Mouse (Mus musculus): Measurements from ENCODE around the gene Epha3. TPM values are rescaled to one million over a fixed set of nuclear protein-coding genes. Genes with fewer than 3 reads are reported as not detected.

Epha3 gene
- polyA plus RNA-seq, 1 experiment, result 0.32 TPM

DNA sequence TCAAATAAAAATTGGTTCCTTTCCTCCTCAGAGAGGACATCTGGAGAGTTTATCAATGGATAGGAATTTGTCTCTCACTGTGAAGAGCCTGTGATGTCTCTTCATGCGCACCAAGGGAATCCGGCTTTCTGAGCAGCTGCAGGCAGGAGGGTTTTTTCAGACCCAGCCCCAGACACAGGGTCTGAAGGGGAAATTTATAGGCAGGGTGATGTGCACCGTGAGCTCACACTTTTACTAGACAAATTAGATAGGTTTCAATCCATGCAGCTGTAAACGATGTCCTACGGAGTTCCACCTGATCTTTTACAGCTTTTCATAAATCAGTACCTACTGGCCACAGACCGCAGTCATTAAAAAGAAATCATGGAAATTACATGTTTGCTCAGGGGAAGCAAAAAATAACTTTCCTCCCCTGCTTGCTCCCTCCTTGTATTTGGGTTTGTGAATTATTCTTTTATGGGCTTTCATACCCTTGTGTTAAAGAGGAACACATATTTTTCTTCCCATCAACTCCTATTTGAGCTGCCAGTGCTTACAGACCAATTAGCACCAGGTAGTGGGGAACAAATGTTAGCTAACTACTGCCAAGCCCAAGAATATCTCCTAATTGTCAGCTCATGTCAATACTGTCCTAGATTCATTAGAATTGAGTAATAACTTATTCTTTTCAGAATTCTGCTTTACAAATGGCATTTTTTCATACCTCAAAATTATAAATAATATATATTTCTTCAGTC is 307.4 kb downstream of the Epha3 start:
- H3K4me3 ChIP-seq (ENCODE audit: insufficient read depth, low read depth, low read length), result no peak overlapping the region

DNA sequence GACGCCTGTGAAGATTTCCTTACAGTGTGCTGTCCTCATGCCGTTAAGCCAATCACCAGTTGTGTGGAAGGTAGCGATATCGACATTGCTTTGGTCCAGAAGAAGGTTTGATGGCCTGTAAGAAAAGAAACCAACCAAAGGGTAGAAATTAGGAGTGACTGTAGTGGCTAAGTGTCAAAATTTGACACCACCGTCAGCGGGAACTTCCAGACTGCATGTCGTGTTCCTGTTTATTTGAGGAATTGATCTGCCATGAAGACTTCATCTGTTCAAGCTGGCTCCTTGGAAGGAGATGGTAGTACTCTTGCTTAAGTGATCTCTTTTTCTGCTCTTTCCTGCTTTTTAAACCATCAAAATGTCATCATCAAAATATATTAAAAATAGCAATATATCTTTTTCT is 311.4 kb downstream of the Epha3 start:
- H3K4me1 ChIP-seq (ENCODE audit: control insufficient read depth, insufficient read depth, insufficient read length, low read length), result no peaks in the 10 kb centered on the region
- no peak overlapping the region for H3K27ac ChIP-seq (replicated peaks; ENCODE audit: low read depth, low read length)
- no peak overlapping the region for H3K4me3 ChIP-seq (ENCODE audit: insufficient read depth, low read depth, low read length)

More for the DNA sequence above, 307.4 kb downstream of the Epha3 start:
- no peak overlapping the region for H3K27ac ChIP-seq (replicated peaks; ENCODE audit: low read depth, low read length)
- no peaks in the 10 kb centered on the region for H3K4me1 ChIP-seq (ENCODE audit: control insufficient read depth, insufficient read depth, insufficient read length, low read length)

DNA sequence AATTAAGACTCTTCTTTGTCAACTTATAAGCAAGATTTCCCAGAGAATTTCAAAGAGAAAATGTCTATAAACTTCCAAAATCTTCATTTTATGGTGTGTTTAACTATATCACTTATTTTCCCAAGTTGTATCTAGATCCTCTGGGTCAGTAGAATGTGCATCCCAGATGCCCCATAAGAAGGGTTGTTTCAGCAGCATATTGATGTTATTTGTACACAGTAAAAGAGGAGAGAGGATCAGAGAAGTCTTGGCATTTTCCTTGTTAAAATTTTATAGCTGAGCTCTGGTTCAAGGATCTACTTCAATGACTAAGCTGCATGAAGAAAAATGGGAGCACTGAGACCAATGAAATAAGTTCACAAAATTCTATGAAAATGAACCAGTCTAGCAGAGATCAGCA is 324.5 kb downstream of the Epha3 start:
- Histone ChIP-seq H3K4me3 (ENCODE audit: insufficient read depth, low read depth, low read length) (no peak overlapping the region), H3K27ac (replicated peaks; ENCODE audit: low read depth, low read length) (no peak overlapping the region), H3K4me1 (ENCODE audit: control insufficient read depth, insufficient read depth, insufficient read length, low read length) (no peaks in the 10 kb centered on the region)

DNA sequence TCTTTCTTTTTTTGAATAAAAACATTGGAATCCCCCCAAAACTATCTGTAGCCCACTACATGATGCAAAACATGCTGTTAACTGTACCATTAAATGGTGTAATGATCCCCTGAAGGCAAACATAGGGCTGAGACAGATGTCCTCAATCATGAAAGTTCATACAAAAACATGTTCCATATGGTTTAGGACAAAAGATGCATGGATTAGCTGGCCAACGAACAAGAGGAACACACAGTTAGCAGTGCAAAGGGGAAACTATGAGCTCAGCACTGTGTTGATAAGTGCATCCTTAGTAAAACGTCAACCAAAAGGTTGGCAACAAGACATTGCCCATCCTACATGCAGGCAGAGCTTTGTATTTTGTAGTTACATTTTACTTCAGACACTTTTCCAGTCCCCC is 335.2 kb downstream of the Epha3 start:
- no peak overlapping the region for H3K4me3 ChIP-seq (ENCODE audit: insufficient read depth, low read depth, low read length)
- H3K4me1 ChIP-seq (ENCODE audit: control insufficient read depth, insufficient read depth, insufficient read length, low read length), result no peaks in the 10 kb centered on the region
- no peak overlapping the region for H3K27ac ChIP-seq (replicated peaks; ENCODE audit: low read depth, low read length)

DNA sequence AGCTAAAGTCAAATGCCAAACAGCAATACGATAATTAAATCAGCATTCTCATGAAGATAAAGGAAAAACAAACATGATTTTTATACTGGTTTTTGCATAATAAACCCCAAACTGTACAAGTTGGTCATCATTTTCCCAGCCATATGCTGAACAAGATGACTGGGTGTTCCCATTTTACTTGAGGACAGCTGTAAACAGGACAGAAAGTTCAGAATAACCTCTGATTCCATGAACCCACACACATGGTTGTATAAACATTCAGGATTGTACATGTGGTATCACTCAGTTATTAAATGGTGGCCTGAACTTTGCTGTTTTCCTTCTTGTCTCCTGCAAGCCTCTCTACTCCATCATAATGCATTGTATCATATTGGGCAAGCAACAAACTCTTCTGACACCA is 346.3 kb downstream of the Epha3 start:
- no peak overlapping the region for H3K27ac ChIP-seq (replicated peaks; ENCODE audit: low read depth, low read length)
- H3K4me3 ChIP-seq (ENCODE audit: insufficient read depth, low read depth, low read length), result no peak overlapping the region
- H3K4me1 ChIP-seq (ENCODE audit: control insufficient read depth, insufficient read depth, insufficient read length, low read length), result no peaks in the 10 kb centered on the region

DNA sequence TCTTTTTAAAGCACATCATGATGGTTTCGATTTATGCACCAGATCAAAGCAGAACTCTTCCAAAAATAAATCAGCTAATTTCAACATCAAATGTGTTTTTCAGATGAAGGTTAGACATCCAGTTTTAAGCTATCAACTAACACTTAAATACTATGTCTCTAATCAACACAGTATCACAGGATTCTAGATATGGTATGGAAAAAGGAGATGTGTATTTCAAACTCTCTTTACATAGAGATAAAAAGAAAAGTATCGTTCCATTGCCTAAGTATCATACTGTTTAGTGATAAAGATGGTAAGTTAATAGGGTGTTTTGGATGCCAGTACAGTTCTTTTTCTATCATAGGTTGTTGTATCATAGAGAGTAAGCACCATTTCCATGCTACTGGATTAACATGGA is 353.9 kb downstream of the Epha3 start:
- H3K4me1 ChIP-seq (ENCODE audit: control insufficient read depth, insufficient read depth, insufficient read length, low read length), result no peaks in the 10 kb centered on the region
- H3K27ac ChIP-seq (replicated peaks; ENCODE audit: low read depth, low read length), result no peak overlapping the region
- H3K4me3 ChIP-seq (ENCODE audit: insufficient read depth, low read depth, low read length), result no peak overlapping the region

DNA sequence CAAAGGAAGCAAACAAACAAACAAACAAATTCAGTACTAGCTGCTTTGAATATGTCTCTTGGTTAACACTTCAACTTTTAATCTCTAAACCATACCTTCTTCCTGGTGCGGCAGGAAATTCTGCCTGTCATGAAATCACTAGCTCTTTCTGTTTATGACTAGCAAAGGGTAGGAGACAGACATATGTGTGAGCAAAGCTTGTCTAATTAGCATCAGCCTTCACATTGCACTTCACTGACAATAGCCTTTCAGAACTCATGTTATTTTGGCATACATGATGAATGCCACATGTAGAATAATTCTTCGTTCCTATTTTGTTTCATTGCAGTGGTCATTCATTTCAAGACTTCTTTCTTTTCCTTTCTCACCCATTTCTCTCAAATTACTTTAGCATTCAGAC is 357.5 kb downstream of the Epha3 start:
- Histone ChIP-seq H3K4me3 (ENCODE audit: insufficient read depth, low read depth, low read length) (no peak overlapping the region), H3K4me1 (ENCODE audit: control insufficient read depth, insufficient read depth, insufficient read length, low read length) (no peaks in the 10 kb centered on the region), H3K27ac (replicated peaks; ENCODE audit: low read depth, low read length) (no peak overlapping the region)

DNA sequence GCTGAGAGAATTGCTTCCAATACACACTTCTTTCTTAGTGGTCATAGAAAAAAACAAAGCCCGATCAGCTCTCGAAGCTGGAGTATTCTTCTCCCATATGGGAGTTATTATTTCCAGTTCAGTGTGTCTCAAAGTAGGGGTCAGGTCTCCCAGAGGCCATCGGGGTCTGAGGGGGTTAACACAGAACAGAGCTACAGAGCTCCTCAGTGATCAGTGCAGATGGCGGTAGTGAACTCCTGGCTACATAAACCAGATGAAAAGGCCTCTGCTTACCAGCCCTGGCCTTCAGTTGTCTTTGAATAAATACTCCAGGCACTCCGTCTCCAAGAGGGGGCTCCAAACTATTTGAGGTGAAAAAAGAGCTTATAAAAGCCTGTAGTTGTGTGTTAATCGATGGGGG is 362.5 kb downstream of the Epha3 start:
- Histone ChIP-seq H3K4me3 (ENCODE audit: insufficient read depth, low read depth, low read length) (no peak overlapping the region), H3K4me1 (ENCODE audit: control insufficient read depth, insufficient read depth, insufficient read length, low read length) (no peaks in the 10 kb centered on the region), H3K27ac (replicated peaks; ENCODE audit: low read depth, low read length) (no peak overlapping the region)

DNA sequence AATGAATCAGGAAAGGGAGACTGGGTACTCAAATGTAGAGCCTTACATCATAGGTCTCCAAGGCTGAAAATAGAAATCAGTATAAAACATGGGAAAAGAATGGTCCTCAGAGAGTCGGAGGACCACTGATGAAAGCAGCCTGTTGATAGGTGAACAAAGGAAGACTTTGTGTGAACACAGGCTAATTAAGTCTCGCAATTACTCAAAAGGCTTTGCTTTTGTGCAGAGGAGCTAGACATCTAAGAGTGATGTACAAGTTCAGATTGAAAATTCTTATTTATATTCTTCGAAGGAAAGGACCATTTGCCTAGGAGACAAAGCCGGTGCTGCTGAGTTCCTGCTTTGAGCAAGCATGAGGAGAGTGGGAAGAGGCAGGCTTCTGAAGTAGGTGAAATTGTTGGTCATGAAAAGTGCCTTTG is 363.0 kb downstream of the Epha3 start:
- Histone ChIP-seq H3K4me1 (ENCODE audit: control insufficient read depth, insufficient read depth, insufficient read length, low read length) (no peaks in the 10 kb centered on the region), H3K27ac (replicated peaks; ENCODE audit: low read depth, low read length) (no peak overlapping the region), H3K4me3 (ENCODE audit: insufficient read depth, low read depth, low read length) (no peak overlapping the region)

Data from brown adipose tissue, adult 24 weeks (tissue).